Mouse (Mus musculus) telencephalon, adult 2 months (tissue): ENCODE data around the gene Rtl10.

Source experiments
- DNase-seq: peaks from one replicate; pipeline ENCODE4 v3.0.0-alpha.2; 2011; ENCODE audit warnings: low read depth, low spot score

Rtl10 gene

DNA sequence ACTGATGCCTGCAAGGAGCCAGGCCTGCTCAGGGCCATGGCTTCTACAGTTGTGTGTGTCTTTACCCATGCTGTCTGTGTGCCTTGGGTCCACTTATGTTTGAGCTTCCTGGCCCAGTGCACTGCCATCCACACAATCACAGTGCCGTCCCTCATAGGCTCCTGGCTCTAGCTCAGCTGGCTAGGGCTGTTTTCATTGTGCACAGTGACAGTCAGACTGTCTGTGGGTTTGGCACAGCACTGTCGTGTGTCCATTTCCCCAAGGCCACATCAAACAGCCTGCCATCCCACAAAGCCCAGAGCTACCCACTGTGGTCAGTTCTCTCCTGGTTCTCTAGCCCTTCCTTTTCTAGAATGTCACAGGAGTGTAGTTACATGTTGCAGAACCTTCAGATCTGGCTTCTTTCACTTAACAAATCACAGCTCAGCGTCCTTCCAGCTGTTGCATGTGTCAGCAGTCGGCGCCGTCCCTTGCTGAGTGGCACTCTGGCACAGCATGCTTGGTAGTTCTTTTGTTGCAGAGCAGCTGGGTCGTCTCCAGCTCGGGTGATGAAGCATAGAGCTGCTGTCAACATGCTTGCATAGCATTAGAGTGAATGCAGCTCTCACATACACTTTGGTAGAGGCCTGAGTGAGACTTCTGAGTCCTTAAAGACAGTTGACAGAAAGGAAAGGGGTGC lies 44.6 kb downstream of the Rtl10 start:
- peak; percentile 12 for DNase-seq

DNA sequence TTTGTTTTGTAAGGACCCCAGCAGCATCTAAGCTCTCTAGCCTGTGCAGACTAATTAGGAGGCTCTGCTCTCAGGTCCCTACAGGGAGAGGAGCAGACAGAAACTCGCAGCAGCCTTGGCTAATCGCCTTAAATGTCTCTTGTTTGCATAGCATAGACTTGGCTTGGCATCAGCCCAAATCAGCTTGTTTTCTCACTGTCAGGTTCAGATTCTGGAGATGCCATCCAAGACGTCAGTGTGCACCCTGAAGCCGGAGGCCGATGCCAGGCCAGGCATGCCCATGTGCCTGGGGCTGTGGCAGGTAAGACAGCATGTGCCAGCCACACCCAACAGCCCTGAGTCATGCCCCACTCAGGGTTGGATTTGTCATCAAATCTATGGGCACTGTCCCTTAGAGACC lies 49.2 kb downstream of the Rtl10 start:
- DNase-seq = no peak
